Mouse (Mus musculus): ENCODE measurements around the gene Htr6. TPM values are rescaled to one million over a fixed set of nuclear protein-coding genes. Genes with fewer than 3 reads are reported as not detected.

Gene Htr6
- polyA plus RNA-seq, 1 experiment = not detected

DNA sequence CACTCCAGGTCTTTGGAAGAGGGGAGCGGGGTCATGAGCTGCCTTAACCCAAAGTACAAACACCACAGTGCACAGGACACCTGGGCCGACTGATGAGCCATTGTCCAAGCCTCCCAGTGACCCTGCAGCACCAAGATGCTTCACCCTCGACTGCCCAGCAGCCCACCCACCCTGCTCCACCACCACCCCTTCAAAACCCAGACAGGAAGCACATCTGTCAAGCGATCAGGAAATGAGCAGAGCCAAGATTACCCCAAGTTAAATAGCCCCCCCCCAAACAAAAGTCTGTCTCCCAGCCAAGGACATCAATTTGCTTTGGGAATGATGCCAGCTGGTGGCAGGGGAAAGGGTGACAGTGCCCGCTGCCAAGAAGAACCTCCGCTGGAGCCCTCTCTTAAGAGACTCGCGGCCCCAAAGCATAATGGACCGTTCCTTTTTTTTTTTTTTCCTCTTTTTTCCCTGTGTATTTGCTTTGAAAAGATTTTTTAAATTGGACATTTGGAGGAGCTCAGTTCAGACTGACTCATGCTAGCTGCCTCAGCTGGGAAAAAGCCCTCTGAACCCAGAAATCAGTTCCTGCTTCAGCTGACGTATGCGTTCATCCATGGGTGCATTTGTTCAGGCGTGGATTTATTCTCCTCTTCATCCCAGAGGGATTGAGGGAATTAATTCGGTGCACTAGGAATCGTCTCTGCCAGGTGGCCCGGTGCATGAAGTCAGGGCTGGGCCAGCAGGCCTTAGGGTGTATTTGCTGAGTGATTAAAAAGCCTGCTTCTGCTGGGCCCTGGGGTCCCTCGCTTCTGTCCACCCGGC, 37.4 kb downstream of the Htr6 start:
- Histone ChIP-seq H3K27ac (ENCODE audit: insufficient read depth, low read length) (no peak overlapping the region), H3K4me1 (ENCODE audit: control insufficient read depth, insufficient read depth, low read length) (no peaks in the 10 kb centered on the region), H3K4me3 (ENCODE audit: insufficient read depth, low read length) (no peak overlapping the region)
- TF ChIP-seq CTCF (IDR thresholded peaks at IDR 0.05; ENCODE audit: borderline replicate concordance, insufficient read depth, low read length) (no peak), POLR2A (IDR thresholded peaks at IDR 0.05; ENCODE audit: low read depth, low read length) (no peak)

DNA sequence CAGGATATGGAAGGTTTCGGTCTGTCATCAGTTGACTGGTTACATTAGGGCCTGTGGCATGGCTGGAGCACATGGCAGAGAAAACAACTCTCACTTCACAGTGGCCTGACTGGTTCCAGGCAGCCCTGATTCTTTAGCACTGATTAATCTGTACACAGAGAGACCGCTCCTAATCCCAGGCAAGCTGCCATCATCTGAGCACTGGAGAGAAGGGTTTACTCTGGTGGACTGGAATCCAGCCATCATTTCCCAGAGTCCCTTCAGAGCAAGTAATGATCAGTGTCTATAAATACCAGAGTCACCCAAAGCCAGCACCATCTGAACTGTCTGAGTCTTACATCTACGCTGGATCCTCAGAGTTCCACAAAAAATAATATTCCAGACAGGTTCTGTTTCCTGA, 39.6 kb downstream of the Htr6 start:
- no peaks in the 10 kb centered on the region for H3K4me1 ChIP-seq (ENCODE audit: control insufficient read depth, insufficient read depth, low read length)
- no peak overlapping the region for H3K4me3 ChIP-seq (ENCODE audit: insufficient read depth, low read length)
- no peak overlapping the region for H3K27ac ChIP-seq (ENCODE audit: insufficient read depth, low read length)
- TF ChIP-seq CTCF (IDR thresholded peaks at IDR 0.05; ENCODE audit: borderline replicate concordance, insufficient read depth, low read length) = no peak
- no peak for TF ChIP-seq POLR2A (IDR thresholded peaks at IDR 0.05; ENCODE audit: low read depth, low read length)

DNA sequence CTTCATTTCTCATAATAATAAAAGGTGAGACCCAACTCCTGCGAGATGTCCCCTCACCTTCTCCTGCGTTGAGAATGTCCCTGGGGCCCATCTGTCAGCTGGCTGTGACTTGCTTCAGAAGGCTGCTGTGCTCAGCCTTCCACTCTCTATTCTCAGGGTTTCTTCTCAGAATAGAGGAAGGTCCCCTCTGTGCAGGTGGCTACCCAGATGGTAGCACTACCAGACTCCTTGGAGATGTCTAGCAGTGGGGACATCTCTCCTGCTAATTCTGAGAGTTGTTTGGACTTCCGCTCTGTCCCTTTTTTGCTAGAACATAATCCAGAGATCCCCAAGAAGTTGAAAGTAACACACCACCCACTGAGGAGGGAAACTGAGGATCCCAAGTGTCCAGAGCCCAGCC, 40.4 kb downstream of the Htr6 start:
- TF ChIP-seq POLR2A (IDR thresholded peaks at IDR 0.05; ENCODE audit: low read depth, low read length) (no peak), CTCF (IDR thresholded peaks at IDR 0.05; ENCODE audit: borderline replicate concordance, insufficient read depth, low read length) (no peak)
- Histone ChIP-seq H3K4me1 (ENCODE audit: control insufficient read depth, insufficient read depth, low read length) (no peaks in the 10 kb centered on the region), H3K4me3 (ENCODE audit: insufficient read depth, low read length) (no peak overlapping the region), H3K27ac (ENCODE audit: insufficient read depth, low read length) (no peak overlapping the region)

DNA sequence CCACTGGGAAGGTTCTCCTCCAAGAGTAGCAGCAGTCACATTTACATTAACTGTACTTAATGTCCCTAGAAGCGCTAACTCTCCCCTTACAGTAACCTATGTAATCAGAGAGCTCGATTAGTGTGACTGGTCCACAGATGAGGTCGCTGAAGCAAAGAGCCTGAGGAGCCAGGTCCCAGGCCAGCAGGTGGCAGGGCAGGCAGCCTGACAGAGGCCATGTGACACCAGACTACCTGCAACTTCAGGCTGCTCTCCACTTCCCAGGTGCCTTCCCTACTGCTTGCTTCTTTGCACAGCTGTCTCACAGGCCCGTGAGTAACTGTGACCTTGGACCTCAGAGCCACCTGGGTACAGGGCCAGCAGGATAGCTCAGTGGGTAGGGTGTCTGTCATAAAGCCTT, 40.8 kb downstream of the Htr6 start:
- Histone ChIP-seq H3K4me3 (ENCODE audit: insufficient read depth, low read length) (no peak overlapping the region), H3K27ac (ENCODE audit: insufficient read depth, low read length) (no peak overlapping the region), H3K4me1 (ENCODE audit: control insufficient read depth, insufficient read depth, low read length) (no peaks in the 10 kb centered on the region)
- no peak; the same call in 1 of the 2 replicates for TF ChIP-seq CTCF (IDR thresholded peaks at IDR 0.05; ENCODE audit: borderline replicate concordance, insufficient read depth, low read length)
- no peak for TF ChIP-seq POLR2A (IDR thresholded peaks at IDR 0.05; ENCODE audit: low read depth, low read length)

- Histone ChIP-seq H3K27ac (ENCODE audit: insufficient read depth, low read length) (no peak overlapping the region), H3K4me1 (ENCODE audit: control insufficient read depth, insufficient read depth, low read length) (no peaks in the 10 kb centered on the region), H3K4me3 (ENCODE audit: insufficient read depth, low read length) (no peak overlapping the region)
- TF ChIP-seq POLR2A (IDR thresholded peaks at IDR 0.05; ENCODE audit: low read depth, low read length) = no peak
- no peak for TF ChIP-seq CTCF (IDR thresholded peaks at IDR 0.05; ENCODE audit: borderline replicate concordance, insufficient read depth, low read length)
These were observed 41.4 kb downstream of the Htr6 start for GRCm38 (mm10) chr4:139034010-139034367.

DNA sequence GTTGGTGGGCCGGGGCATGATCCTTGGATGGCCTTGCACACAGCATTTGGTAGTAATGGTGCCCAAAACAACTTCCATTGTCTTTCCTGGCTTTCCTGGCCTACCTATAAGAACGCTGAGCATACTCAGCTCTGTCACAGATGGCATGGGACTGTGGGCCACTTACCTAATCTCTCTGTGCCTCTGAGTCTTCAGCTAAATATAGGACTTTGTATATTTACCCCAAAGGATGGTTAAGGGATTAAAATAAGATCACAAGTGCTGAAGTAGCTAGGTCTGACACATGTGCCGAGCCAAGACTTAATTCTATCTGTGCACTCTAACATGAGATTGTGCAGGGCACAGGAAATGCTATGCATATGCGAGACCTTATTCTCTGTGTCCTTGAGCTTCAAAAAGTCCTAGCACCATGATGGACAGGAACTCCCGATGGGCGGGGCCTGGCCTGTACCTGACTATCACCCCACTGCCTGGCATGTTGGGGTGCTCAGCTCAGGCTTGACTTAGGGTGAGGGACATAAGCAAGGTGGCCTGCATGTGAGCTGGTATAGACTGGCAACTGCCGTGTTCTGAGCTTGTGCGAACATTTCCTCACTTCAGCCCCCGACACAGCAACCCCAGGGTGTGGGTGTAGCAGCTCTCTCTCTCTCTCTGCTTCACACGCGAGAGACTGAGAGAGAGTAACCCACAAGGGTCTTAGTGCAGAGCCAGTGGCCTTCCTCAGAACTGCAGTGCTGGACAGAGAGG, 41.9 kb downstream of the Htr6 start:
- H3K4me3 ChIP-seq (ENCODE audit: insufficient read depth, low read length) = no peak overlapping the region
- H3K4me1 ChIP-seq (ENCODE audit: control insufficient read depth, insufficient read depth, low read length) = no peaks in the 10 kb centered on the region
- no peak overlapping the region for H3K27ac ChIP-seq (ENCODE audit: insufficient read depth, low read length)
- no peak for TF ChIP-seq POLR2A (IDR thresholded peaks at IDR 0.05; ENCODE audit: low read depth, low read length)
- TF ChIP-seq CTCF (IDR thresholded peaks at IDR 0.05; ENCODE audit: borderline replicate concordance, insufficient read depth, low read length) = no peak

DNA sequence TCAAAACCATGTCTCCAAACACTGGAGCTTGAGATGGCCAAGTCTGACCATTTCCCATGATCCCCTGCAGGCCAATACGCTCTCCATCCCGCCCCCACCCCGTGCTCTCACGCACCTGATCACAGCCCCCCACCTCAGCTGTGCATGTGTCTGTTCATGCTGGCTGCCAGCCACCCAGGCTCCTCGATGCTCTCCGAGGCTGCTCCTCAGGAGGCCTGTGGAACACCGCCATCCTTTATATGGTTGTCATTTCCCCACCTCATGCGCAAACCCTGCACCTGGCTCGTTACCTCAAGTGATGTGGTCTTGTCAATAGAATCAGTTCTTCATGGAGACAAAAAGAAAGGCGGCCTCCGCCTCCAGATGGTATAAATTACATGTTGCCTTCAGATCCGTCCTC, 42.8 kb downstream of the Htr6 start:
- H3K4me1 ChIP-seq (ENCODE audit: control insufficient read depth, insufficient read depth, low read length) = no peaks in the 10 kb centered on the region
- H3K4me3 ChIP-seq (ENCODE audit: insufficient read depth, low read length) = no peak overlapping the region
- H3K27ac ChIP-seq (ENCODE audit: insufficient read depth, low read length) = no peak overlapping the region
- TF ChIP-seq CTCF (IDR thresholded peaks at IDR 0.05; ENCODE audit: borderline replicate concordance, insufficient read depth, low read length) (no peak), POLR2A (IDR thresholded peaks at IDR 0.05; ENCODE audit: low read depth, low read length) (no peak)

- Histone ChIP-seq H3K27ac (ENCODE audit: insufficient read depth, low read length) (no peak overlapping the region), H3K4me1 (ENCODE audit: control insufficient read depth, insufficient read depth, low read length) (no peaks in the 10 kb centered on the region), H3K4me3 (ENCODE audit: insufficient read depth, low read length) (no peak overlapping the region)
- TF ChIP-seq POLR2A (IDR thresholded peaks at IDR 0.05; ENCODE audit: low read depth, low read length) = no peak
- TF ChIP-seq CTCF (IDR thresholded peaks at IDR 0.05; ENCODE audit: borderline replicate concordance, insufficient read depth, low read length) = no peak
These were observed 44.7 kb downstream of the Htr6 start for GRCm38 (mm10) chr4:139030675-139031074.

GRCm38 (mm10) chr4:139024379-139024778, 51.0 kb downstream of the Htr6 start:
- Histone ChIP-seq H3K4me3 (ENCODE audit: insufficient read depth, low read length) (no peak overlapping the region), H3K4me1 (ENCODE audit: control insufficient read depth, insufficient read depth, low read length) (no peaks in the 10 kb centered on the region), H3K27ac (ENCODE audit: insufficient read depth, low read length) (no peak overlapping the region)
- no peak for TF ChIP-seq CTCF (IDR thresholded peaks at IDR 0.05; ENCODE audit: borderline replicate concordance, insufficient read depth, low read length)
- no peak for TF ChIP-seq POLR2A (IDR thresholded peaks at IDR 0.05; ENCODE audit: low read depth, low read length)

GRCm38 (mm10) chr4:139020385-139020784, 55.0 kb downstream of the Htr6 start:
- TF ChIP-seq CTCF (IDR thresholded peaks at IDR 0.05; ENCODE audit: borderline replicate concordance, insufficient read depth, low read length) (no peak), POLR2A (IDR thresholded peaks at IDR 0.05; ENCODE audit: low read depth, low read length) (no peak)
- Histone ChIP-seq H3K4me3 (ENCODE audit: insufficient read depth, low read length) (no peak overlapping the region), H3K4me1 (ENCODE audit: control insufficient read depth, insufficient read depth, low read length) (no peaks in the 10 kb centered on the region), H3K27ac (ENCODE audit: insufficient read depth, low read length) (no peak overlapping the region)

Data from embryonic fibroblast, embryonic 13.5 days (primary cell).